Mouse (Mus musculus) adrenal gland, adult 8-10 months (tissue): ENCODE data around the gene Sytl3. TPM values are rescaled to one million over a fixed set of nuclear protein-coding genes. Genes with fewer than 3 reads are reported as not detected.
"Not testable (repeated sequence)": the region's sequence is repeated elsewhere in the genome, so short reads cannot be mapped to it uniquely, and the experiment has no call there.

Experiments
- DNase-seq: peaks from one replicate; pipeline ENCODE4 v3.0.0; 2022
- total RNA-seq, 4 experiments: library from RNA; stranded (reverse); gene quantifications; 2 replicates each; pipeline ENCODE4 v1.2.4; 2022

Sytl3 gene
- total RNA-seq, 4 experiments from 2014 or later, result 0.31 to 1.2 (median 0.66) TPM

DNA sequence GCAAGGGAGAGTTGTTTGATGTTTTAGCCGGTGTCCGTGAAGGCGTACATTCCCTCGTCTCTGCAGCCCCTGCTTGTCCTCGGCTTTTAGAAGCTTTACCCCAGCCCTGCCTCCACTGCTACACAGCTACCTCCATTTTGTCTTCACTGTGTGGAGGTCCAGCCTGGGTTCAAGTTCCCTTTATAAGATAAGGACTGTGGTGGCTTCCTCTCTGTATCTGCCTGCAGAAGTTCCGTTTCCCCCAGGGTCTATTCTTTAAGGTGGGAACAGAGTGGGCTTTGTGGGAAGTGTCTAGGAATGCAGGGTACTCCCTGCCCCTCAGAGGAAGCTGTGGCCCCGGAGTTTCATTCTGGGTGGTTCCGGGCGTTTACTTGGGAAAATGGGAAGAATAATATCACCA lies 36.8 kb downstream of the Sytl3 start:
- DNase-seq, result not testable (repeated sequence)

DNA sequence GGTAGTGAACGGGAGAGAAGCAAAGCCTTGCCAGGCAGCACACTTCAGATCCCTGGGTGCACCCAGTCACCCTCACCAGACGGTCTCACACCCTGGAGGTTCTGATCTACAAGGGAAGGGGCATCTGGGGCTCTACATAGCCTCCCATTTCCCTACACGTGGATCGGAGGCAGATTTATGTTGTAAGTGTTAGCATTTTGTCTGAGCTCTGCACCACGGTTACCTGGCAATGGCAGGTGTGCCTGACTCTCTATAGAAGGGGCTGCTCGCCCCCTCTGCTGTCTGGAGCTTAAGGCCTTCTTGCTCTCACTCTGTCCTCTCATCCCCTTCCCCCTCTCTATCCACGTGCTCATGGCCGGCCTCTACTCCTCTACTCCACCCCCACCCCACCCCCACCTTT lies 37.6 kb downstream of the Sytl3 start:
- DNase-seq, result not testable (repeated sequence)

DNA sequence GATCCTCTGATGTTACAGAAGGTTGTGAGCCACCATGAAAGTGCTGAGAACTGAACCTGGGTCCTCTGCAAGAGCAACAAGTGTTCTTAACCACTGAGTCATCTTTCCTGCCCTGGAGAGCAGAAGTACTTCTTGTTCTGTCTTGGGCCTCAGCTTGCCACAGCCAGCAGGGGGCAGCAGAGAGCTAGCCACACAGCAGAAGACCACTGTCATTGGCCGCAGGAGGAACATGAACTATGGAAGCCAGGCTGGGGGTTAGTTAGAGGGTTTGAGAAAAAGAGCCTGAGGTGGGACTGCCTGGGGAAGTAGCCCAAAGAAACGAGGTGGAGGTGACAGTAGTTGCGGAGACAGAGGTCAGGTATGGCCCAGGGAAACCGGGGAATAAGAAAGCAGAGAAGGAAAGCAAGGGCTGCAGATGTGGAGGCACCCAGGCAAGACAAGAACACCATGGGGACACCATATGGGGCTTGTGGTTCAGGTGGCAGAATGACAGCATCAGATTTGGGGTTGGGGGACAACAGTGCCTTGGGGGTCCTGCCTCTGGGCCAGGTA lies 38.4 kb downstream of the Sytl3 start:
- DNase-seq, result peak; percentile 34

DNA sequence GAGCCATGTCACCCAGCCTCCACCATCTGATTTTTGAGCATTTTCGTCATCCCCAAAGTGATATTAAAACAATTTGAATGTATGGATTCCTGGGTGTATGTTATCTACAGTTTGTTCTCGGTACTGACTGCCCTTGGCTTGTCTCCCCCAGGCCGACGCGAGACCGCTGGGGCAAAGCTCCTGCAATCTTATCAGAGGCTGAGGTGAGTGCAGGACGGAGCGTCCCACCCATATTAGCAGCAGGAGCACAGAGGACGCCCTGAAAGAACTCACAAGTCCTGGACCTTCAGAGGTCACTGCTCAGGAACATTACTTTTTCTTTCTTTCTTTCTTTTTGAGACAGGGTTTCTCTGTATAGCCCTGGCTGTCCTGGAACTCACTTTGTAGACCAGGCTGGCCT lies 40.6 kb downstream of the Sytl3 start:
- not testable (repeated sequence) for DNase-seq

DNA sequence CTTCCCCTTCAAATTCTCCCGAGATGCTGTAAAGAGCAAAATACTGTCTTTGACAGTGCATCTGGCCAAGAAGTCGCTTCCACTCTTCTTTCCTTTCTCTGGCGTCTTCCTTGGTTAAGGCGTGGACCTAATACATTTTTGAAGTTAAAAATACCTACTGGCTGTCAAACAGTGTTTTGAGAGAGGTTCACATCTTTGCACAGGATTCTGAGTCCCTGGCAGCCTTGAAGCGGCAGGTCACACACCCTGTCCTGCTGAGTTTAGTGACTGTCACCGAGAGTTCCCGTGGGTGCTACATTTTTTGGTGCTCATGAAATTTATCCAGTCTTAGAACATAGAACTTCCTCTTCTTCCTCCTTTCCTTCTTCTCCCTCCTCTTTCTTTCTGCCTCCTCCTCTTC lies 41.2 kb downstream of the Sytl3 start:
- not testable (repeated sequence) for DNase-seq

DNA sequence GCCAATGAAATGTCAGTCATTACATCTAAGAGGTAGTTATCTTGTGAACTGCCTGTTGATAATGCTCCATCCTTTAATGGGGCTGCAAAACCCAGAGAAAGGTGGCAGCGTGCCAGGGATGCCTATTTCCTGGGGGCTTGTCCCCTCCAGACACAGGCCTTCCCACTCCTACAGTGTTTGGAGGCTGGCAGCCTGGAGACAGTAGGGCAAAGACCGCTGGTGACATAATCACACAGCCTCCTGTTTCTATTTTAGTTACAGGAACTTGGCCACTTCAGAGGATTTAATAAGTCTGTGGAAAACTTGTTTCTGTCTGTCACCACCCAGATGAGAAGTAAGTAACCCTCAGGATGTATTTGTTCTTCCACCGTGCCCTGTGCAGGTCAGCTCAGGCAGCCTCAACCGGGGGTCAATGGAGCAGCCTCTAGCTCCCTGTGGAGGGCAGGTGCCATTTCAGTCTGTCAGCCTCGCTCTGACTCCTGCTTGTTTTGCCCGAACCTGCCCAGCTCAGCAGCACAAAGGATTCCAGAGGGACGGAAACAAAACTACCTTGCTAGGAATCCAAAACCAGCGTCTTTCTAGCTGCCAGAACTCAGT lies 43.8 kb downstream of the Sytl3 start:
- DNase-seq, result not testable (repeated sequence)

DNA sequence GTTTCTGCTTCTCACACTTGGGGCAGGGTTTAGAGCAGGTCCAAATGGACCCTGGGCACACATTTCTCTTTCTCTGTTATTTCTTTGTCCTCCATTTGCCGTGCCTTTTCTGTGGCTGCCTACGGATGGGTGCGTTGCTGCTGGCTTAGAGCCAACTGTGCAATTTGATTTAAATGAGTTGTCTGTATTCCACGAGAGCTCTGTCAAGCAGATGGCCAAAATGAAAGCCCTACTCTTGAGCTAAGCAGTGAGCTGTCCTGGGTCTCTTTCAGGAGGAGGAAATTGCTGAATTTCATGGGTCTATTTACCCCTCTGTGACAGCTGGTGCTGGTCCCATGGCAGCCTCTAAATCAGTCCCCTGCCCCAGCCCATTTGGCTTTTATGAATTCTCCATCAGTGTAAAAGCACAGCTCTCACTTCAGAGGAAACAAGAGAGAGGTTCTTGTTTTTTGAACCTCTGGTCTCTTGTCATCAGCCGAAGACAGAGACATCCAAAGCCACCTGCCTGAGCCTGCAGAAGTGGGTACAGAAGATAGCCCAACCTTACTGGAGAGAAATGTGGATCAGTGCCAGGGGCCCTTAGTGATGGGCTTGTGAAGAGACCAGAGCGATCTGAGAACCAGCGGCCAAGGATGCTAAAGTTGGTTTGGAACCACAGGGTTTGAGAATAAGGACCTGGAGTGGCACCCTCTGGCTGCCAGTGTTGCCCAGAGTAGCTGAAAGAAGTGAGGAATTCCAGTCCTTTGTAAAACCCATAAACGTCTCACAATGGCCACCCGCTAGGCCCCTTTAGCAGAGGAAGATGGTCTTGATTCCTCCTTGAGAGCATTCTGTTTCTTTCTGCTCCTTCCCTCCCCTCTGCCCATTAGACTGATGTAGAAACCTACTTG lies 44.7 kb downstream of the Sytl3 start:
- not testable (repeated sequence) for DNase-seq

DNA sequence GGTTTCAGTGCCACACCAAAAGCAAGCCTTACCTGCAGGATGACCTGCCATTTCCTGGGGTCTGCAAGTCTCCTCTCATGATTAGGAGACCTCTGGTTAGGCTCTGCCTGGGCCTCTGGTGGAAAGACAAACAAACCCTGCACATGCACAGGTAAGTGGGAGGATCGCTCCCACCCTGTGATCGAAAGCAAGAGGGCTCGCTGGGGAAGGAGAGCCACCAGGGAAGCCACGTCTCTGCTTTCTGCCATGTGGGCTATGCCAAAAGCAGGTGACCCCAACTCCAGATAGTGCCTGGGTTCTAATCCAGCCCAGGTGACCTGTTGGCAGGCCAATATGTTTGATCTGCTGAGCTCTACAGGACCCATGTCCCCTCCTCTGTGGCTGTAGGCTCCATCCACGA lies 47.6 kb downstream of the Sytl3 start:
- DNase-seq, result not testable (repeated sequence)

DNA sequence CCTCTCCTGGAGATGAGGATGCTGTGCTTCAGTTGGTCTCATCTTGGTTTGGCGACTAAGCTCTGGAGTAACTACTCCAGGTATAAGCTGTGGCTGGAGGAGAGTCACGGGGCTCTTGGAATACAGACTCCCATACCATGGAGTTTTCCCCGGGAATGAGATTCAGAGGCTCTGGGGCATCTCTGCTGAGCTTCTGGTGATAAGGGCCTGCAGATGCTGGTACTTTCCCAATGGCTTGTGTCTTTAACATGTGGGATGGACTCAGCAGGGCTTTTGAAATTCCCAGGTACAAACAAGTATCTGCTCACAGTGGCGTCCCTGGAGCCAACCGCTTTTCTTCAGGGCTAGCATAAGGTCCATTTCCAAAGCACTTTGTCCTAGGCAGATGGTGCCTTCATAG lies 48.5 kb downstream of the Sytl3 start:
- DNase-seq, result not testable (repeated sequence)

DNA sequence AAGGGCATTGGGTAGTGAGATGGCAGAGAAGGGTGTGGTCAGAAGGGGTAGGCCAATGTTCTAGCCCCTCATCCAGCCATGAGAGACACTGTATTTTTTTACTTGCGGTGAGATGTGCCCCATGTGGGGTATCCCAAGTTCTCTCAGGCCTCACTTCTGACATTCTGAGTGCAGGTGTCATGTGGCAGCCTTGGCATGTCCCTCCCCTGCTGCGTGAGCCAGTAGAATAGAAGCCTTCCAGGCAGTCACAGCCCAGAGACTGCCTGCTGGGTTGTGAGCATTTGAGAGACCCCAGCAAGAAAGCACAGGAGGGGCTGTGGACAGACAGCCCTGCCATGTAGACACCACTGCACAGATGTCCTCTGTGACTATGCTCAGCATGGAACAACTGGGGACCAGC lies 49.3 kb downstream of the Sytl3 start:
- not testable (repeated sequence) for DNase-seq

DNA sequence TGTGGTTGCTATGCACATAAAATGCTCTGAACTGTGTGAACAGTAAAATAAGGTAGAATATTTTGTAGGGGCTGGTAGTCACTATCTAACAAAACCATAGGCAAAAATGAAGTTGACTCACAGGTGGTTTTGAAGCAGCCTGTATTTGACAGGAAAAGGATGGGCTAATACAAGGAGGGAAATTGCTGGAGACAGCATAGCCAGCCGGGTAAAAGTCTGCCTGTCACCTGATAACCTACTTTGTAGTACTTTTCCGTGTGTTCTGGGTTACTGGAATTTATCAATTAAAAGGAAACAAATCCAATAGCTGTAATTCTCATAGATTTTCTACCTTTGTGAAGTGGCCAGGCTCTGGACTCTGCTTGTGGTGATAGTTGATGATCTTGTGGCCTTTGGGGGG lies 54.6 kb downstream of the Sytl3 start:
- not testable (repeated sequence) for DNase-seq

DNA sequence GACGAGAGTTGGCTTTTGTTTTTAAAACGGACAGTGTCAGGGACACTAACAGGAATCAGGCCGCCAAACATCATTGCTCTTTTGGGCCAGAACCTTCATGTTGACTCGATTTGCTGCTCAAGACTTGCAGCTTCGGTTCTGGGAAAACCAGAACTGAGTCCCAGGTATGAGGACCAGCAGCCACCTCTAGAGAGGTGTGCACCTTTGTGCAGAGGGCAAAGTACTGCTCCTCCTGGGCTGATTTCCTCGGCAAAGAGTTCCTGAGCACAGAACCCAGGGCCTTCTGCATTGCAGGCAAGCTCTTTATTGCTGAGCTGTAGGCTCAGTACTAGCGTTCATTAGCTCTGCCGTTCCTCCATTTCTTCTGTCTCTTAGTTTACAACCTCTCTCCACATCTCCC lies 55.1 kb downstream of the Sytl3 start:
- DNase-seq, result not testable (repeated sequence)

DNA sequence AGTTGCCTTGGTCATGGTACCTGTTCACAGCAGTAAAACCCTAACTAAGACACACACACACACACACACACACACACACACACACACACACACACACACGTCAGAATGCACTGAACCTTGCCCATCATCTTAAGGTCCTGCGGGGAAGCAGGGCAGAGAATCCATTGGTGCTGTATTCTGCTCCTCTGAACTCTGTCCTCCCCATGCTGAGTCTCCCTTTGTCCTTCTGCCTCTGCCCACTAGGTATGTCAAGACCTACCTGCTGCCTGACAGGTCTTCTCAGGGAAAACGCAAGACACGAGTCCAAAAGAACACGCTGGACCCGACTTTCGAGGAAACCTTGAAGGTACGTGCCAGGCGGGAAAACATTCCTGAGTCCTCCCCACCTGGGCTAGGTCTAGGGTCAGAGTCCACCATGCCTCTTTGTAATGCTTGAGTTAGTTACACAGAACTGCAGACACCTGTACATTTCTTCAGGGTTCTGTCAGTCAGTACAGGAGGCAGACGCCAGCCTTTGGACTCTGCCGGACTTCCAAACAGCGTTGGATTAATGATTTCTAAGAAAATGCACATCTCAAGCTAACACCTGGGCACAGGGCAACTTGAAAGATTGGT lies 69.2 kb downstream of the Sytl3 start:
- DNase-seq, result no peak

DNA sequence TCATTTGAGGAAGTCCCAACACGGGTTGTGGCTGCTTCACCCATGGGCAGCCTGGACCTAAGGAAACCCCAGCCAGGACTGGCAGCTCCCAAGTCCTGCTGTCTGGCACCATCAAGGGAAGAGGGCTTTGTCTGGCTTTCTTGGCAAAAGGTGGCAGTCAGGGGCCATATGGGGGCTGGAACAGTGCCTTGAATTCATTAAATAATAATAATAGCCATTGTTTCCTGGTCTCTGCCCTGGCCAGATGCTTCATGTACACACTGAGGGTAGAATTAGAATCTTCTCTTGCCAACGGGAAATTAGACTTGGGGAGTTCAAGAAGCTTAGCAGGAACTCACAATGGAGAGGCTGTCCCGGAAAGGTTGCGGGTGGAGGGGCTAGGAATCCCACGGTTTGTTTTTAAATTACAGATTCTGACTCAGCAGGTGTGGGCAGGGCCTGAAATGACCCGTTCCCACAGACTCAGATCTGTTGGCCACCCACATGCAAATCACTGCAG lies 70.4 kb downstream of the Sytl3 start:
- DNase-seq, result no peak

DNA sequence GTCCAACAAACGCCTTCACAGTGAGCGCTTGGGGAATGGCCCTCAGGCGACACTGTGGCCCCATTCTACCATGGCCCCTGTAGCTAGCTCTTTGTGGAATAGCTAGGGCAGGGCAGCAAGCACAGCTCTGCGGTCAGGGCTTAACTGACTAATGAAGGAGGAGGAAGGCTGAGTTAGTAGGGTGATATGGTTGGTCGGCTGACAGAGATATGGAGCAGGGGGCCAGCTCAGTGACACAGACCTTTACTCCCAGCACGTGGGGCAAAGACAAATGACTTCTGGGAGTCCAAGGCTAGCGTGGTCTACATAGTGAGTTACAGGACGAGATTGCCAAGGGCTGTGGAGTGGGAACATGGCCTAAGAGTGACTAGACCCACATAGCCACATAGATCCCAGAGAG lies 72.2 kb downstream of the Sytl3 start:
- DNase-seq, result no peak

DNA sequence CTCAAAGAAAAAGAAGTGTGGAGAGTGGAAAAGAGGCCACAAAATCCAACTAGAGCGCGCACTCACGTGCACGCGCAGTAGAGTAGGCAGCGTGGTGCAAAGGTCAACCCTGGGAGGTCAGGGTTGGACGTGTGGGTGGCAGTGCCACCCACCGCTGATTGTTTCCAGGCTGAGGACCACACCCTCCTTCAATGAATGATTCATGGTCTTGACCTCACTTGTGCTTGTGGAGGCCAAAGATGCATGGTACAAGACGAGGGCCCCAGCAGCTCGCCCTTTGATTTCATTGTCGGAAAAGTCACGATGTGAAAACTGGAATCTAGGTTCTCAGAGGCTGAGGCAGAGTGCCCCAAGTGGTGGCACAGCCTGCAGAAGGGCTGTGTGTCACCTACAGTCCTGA lies 72.7 kb downstream of the Sytl3 start:
- no peak for DNase-seq

DNA sequence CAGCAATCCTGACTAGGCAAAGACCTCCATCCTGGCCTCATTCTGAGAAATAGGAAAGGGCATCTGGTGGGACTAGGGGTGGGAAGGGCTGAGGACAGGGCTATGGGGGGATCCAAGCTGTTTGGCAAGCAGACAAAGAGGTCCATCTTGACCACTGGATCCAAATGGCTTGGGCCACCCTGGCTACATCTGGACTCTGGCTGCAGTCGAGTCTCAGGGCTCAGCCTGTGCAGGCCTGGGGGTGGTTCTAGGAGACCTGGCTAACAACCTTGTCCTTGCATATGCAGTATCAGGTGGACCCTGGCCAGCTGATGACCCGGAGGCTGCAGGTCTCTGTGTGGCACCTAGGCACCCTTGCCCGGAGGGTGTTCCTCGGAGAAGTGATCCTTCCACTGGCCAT lies 73.8 kb downstream of the Sytl3 start:
- DNase-seq, result no peak

DNA sequence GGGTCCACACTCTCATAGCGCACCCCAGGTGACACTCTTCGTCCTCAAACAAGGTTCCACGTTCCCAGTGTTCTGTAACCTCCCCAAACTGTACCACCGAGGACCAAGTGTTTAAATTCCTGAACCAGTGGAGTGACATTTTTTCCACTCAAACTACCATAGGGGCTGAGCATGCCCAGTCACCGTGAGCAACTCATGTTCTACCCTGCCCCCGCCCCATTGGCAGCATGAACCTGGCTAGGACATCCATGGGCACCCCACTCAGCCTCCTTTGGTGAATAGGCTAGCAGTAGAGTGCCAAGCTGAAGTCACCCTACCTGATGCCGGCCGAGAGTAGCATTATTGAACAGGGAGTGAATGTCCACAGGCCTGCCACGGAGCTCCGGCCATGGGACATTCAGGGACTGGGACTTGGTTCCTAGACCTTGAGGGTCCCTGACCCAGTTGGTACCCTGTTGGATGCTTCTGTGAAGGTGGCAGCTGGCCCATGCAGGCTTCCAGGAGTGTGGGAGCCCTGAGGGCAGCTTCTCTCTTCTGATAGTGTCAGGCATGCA lies 74.5 kb downstream of the Sytl3 start:
- DNase-seq, result no peak

DNA sequence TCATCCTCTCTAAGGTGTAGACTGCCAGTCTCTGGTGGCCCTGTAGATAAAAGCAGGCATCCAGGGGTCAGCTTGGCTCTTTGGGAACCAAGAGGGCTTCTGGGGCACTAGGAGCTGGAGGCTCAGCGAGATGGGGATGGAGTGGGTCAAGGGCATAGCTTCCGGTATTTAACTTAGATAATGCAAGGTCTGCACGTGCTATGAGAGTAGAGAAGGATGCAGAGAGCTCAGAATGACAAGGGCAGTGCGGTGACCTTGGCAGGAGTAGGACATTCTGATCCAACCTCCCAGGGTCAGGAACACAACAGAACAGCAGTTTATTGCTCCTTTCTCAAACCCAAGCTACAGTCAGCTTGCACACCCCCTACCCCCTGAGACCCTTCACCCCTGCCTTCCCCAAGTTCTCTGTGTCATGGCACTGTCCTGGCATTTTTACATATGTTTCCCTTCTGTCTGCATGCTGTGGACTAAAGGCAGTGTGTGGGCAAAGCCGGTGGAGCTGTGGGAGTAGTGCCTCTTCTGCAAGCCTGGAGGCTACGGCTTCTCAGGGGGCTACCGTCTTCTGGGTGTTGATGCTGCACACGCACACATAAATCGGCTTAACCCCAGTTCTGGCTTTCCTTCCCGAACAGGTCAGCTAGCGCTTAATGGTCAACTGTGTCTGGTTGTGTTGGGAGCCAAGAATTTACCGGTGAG lies 76.0 kb downstream of the Sytl3 start:
- DNase-seq, result no peak

DNA sequence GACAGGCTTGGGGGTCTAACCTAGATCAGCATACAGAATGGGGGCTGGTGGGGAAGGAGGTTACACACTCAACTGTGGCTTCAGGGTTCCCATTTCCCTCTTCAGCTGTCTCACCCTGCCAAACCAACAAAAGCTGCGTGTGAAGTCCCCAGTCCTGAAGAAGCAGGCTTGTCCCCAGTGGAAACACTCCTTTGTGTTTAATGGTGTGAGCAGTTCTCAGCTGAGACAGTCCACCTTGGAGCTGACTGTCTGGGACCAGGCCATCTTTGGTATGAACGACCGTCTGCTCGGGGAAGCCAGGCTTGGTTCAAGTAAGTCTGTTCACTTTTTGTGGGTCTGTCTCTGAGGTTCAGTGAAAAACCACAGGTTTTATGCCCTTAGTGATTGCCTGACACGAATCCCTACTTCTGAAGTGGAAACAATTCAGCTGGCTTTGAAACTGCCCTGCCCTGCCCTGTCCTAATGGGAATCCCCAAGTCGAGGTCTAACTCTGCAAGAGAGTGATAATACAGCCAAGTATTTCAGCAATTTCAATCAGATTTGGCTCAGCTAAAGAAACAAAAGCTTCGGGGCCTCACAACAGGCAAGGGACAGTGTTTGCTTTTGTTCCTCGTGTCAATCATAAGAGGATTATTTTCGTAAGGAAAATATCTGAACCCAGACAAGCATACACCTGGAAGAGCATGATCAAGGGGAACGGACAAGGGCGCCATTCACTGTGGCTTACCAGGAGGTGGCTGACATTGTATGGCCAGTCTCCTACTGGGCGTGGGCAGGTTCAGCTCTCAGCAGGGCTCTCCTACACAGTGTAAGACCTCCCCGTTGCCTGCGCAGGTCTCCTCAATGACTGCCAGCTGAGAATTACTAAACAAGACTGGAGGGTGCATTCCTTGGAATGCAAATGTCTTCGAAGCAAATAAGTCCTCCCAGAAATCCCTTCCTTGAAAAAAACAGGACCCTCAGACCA lies 77.7 kb downstream of the Sytl3 start:
- no peak for DNase-seq
